Mouse (Mus musculus): ENCODE results near the gene C130032M10Rik.
"Not testable (repeated sequence)": the region's sequence is repeated elsewhere in the genome, so short reads cannot be mapped to it uniquely, and the experiment has no call there.

C130032M10Rik gene

GRCm38 (mm10) chr9:114518812-114519477 lies 3.4 kb downstream of the C130032M10Rik start:
- DNase-seq (ENCODE audit: low spot score) = no peak

- not testable (repeated sequence) for DNase-seq (ENCODE audit: low spot score)
Observed at GRCm38 (mm10) chr9:114520529-114520928, 5.0 kb downstream of the C130032M10Rik start.

- no peak for DNase-seq (ENCODE audit: low spot score)
Observed at GRCm38 (mm10) chr9:114522041-114522440, 6.5 kb downstream of the C130032M10Rik start.

- DNase-seq (ENCODE audit: low spot score) = no peak
Observed at GRCm38 (mm10) chr9:114522501-114522900, 7.0 kb downstream of the C130032M10Rik start.

GRCm38 (mm10) chr9:114525073-114525633 lies 9.7 kb downstream of the C130032M10Rik start:
- DNase-seq (ENCODE audit: low spot score) = no peak

GRCm38 (mm10) chr9:114525891-114526290 lies 10.4 kb downstream of the C130032M10Rik start:
- no peak for DNase-seq (ENCODE audit: low spot score)

DNA sequence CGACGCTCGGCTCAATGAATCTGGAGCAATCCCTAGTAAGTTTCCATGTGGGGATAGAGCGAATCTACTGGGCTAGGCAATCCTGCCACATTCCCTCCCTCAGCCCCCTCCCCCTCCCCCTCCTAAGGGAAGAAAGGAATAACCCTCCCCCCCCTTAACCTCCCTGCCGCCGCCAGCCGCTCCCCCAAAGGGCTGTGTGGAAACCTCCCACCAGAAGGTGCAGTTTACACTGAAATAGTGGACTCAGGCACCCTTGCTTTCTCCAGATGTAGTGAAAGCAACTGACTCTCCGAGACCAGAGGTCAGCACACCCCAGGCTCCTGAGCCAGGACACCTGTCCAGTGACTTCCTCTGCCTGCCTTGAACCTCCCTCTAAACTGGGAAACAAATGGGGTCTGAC lies 11.1 kb downstream of the C130032M10Rik start:
- no peak for DNase-seq (ENCODE audit: low spot score)

DNA sequence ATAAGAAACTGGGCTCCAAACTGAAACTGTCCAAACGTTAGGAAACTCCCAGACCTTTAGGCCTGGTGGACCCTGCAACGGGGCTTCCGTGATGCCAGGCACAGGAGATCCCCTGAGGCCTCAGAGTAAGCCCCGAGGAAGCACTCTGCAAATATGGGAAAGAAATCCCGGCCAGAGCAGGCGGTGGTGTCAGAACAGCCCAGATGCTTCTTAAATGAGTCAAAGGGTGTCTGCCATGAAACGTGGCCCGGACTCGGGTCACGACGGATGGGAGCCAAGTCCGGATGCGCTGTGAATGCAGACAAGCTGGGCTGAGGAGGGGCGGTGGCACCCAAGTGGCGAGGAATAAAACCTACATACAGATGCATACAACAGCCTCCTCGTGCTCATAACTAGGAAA lies 11.6 kb downstream of the C130032M10Rik start:
- DNase-seq (ENCODE audit: low spot score) = peak; percentile 67

GRCm38 (mm10) chr9:114527992-114528679 lies 12.6 kb downstream of the C130032M10Rik start:
- peak; percentile 32 for DNase-seq (ENCODE audit: low spot score)

GRCm38 (mm10) chr9:114528680-114529048 lies 13.2 kb downstream of the C130032M10Rik start:
- DNase-seq (ENCODE audit: low spot score) = no peak

GRCm38 (mm10) chr9:114531276-114531675 lies 15.8 kb downstream of the C130032M10Rik start:
- no peak for DNase-seq (ENCODE audit: low spot score)

GRCm38 (mm10) chr9:114533848-114534247 lies 18.4 kb downstream of the C130032M10Rik start:
- no peak for DNase-seq (ENCODE audit: low spot score)

- no peak for DNase-seq (ENCODE audit: low spot score)
Observed at GRCm38 (mm10) chr9:114534747-114535517, 19.4 kb downstream of the C130032M10Rik start.

DNA sequence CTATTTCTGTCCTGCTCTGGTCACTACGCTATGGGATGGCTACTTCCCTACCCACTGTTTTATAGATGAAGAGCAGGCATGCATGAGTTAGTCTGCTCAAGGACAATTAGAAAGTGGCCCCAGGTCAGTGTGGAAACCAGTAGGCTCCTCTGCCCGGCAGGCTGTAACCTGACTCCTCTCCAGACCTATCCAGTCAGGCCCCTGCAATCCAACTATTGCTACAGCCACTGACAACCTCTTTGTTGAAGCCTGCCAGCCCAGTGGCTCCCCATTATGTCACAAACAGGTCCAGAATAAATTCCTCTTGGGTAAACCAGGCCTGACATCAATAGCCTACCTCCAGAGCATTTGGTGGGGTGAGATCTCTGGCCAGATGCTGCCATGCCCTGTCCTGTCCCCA lies 21.1 kb downstream of the C130032M10Rik start:
- no peak for DNase-seq (ENCODE audit: low spot score)

- DNase-seq (ENCODE audit: low spot score) = no peak
Observed at GRCm38 (mm10) chr9:114538996-114539563, 23.6 kb downstream of the C130032M10Rik start.

DNA sequence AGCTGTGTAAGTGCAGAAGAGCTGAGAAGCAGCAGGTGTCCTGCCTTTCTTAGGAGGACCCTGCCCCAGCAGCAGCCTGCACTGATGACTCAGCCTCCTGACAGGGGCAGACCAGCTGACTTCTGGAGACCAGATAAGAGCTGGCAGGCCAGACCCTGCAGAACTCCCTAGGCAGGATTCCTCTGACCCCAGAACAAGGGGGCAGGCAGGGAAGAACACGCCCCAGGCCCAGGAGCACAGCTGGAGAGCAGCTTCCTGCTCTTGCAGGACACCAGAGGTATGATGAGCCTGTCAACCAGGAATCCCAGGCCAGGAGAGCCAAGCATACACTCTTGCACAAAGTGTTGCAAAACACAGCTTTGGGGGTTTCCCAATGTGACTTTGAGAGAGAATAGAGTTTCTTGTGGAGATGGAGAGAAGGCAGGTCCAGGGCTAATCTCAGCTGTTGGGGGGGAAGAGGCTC lies 25.8 kb downstream of the C130032M10Rik start:
- DNase-seq (ENCODE audit: low spot score) = peak; percentile 36

- DNase-seq (ENCODE audit: low spot score) = no peak
Observed at GRCm38 (mm10) chr9:114543882-114544753, 28.6 kb downstream of the C130032M10Rik start.

- DNase-seq (ENCODE audit: low spot score) = peak; percentile 34
Observed at GRCm38 (mm10) chr9:114544754-114545393, 29.4 kb downstream of the C130032M10Rik start.

DNA sequence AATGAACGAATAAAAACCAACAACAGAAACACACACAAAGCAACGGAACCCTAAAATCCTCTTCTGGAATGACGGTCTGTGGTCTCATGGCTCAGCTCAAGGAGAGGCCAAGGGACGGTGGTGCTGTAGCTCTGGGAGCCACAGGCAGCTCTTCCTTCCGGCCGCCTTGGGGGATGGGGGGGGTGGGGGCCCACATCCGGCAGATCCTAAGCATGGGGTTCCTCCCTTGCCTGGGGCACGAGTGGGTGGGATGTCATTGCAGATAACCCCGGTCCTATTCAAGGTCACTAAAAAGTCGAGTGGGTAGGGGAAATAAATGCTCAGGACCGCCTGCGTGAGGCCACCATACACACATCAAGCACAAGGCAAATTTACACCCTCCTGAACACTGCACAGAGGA lies 31.3 kb downstream of the C130032M10Rik start:
- DNase-seq (ENCODE audit: low spot score) = no peak

DNA sequence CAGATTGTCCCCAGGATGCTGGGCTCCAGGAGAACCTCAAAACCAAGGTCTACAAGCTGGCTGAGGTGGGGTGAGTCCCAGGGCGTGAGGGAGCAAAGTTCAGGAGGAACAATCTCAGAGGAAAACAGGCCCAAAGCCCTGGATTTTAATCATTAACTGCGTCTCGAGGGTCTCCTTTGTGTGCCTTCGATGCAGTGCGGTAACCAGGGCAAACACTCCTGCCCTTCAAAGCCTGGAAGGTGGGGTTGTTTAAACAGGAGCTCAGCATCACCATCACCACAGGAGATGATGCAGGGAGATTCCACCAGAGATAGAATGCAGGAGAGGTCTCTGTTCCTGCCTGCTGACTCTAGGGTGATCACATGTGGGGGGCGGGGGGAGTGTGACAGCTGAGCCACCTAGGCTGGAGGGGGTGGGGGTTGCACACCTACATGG lies 32.2 kb downstream of the C130032M10Rik start:
- no peak for DNase-seq (ENCODE audit: low spot score)

DNA sequence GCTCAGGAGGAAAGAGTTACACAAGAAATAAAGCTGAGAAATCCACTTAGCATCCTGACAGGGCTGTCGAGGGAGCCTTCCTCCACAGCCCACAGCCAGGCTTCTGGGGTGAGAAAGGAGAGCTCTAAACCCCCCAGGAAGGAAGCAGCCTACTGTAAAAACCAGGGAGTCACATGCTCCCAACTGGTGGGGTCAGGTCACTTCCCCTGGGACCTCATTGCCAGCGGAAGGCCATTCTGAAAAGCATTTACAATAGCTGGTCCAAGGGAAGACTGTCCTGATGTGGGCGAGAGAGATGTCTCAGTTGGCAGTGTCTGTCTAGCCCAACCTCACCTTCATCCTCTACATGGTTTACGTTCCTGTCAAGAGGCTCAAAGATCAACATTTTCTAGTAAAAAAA lies 33.0 kb downstream of the C130032M10Rik start:
- no peak for DNase-seq (ENCODE audit: low spot score)

Data from urinary bladder, postnatal 14 days (tissue).